Comparison of ENCODE assay signal across 8 mouse cellular contexts in genomic region chr13:99641386-99642165, GRCm38 (mm10).
A peak's percentile ranks its signal among the peaks of the same experiment; 100 is the strongest.
DNase-seq lines count a peak whose midpoint lies in the region; ATAC-seq and TF ChIP-seq lines count a peak whose summit lies in the region.

No protein-coding gene starts in this region.

- TF ChIP-seq EP300 in heart, adult 2 months (IDR thresholded peaks at IDR 0.05; ENCODE audit: insufficient read depth, low read depth, low read length), result no peak

- no peak for TF ChIP-seq CTCF in heart, adult 2 months (IDR thresholded peaks at IDR 0.05)

- intact Hi-C loops in heart, adult 2 months (cut with DNase I), result no loop called here
- intact Hi-C loops in heart, postnatal 25 days (cut with DNase I), result no loop called here

- H3K9ac ChIP-seq in heart, adult 2 months (ENCODE audit: low read depth, low read length), result no peak overlapping the region
- H3K9ac ChIP-seq in heart, embryonic 12.5 days, result no peak overlapping the region
- H3K9ac ChIP-seq in neural tube, embryonic 14.5 days (replicated peaks; ENCODE audit: low read depth, low read length), result no peak overlapping the region

- TF ChIP-seq POLR2A in heart, adult 2 months (IDR thresholded peaks at IDR 0.05; ENCODE audit: insufficient read depth, low read depth, low read length), result no peak

- H3K79me2 ChIP-seq in heart, adult 2 months (replicated peaks; ENCODE audit: control insufficient read depth, insufficient read depth, low read length), result no peaks in the 10 kb centered on the region

- H3K27me3 ChIP-seq in heart, adult 2 months (ENCODE audit: control insufficient read depth, insufficient read depth, low read length), result peaks cover 2% of the 10 kb centered on the region; the same call in 1 of the 2 replicates
- H3K27me3 ChIP-seq in heart, embryonic 12.5 days (replicated peaks), result no peaks in the 10 kb centered on the region
- no peaks in the 10 kb centered on the region for H3K27me3 ChIP-seq in neural tube, embryonic 14.5 days (ENCODE audit: control insufficient read depth, insufficient read depth, low read length)

- DNase-seq in heart, adult 2 months, result peak; percentile 8 to 31
- DNase-seq in heart, postnatal 25 days (ENCODE audit: low spot score), result no peak
- peak; percentile 91 for DNase-seq in cerebellum, adult 9-11 months
- no peak for DNase-seq in urinary bladder, postnatal 25 days (ENCODE audit: low spot score)
- DNase-seq in embryo, embryonic 11 days, result no peak
- no peak for DNase-seq in c-Kit-positive CD71-positive TER-119-positive erythroid progenitor cells, embryonic 14.5 days (ENCODE audit: low spot score)

- no peaks in the 10 kb centered on the region for H3K4me1 ChIP-seq in heart, adult 2 months (ENCODE audit: control insufficient read depth, insufficient read depth, low read length)
- H3K4me1 ChIP-seq in heart, embryonic 12.5 days (replicated peaks), result peaks cover 31% of the 10 kb centered on the region
- H3K4me1 ChIP-seq in neural tube, embryonic 14.5 days (ENCODE audit: control insufficient read depth, insufficient read depth, low read length), result peaks cover 7% of the 10 kb centered on the region; the same call in 1 of the 2 replicates

- no peak overlapping the region for H3K4me3 ChIP-seq in heart, adult 2 months
- H3K4me3 ChIP-seq in heart, embryonic 12.5 days, result no peak overlapping the region
- no peak overlapping the region for H3K4me3 ChIP-seq in neural tube, embryonic 14.5 days (ENCODE audit: low read depth, low read length)

- no peaks in the 10 kb centered on the region for H3K9me3 ChIP-seq in heart, embryonic 12.5 days (replicated peaks)
- H3K9me3 ChIP-seq in neural tube, embryonic 14.5 days (ENCODE audit: control insufficient read depth, low read length), result no peaks in the 10 kb centered on the region

- no peaks in the 10 kb centered on the region for H3K36me3 ChIP-seq in heart, adult 2 months (ENCODE audit: control insufficient read depth, insufficient read depth, low read length)
- H3K36me3 ChIP-seq in heart, embryonic 12.5 days, result no peaks in the 10 kb centered on the region
- H3K36me3 ChIP-seq in neural tube, embryonic 14.5 days (ENCODE audit: control insufficient read depth, insufficient read depth, low read length), result no peaks in the 10 kb centered on the region

- no peak overlapping the region for H3K27ac ChIP-seq in heart, adult 2 months
- H3K27ac ChIP-seq in heart, embryonic 12.5 days (ENCODE audit: poor library complexity, severe bottlenecking), result 0 out of 2 replicates have a peak overlapping the region, but pooled peaks have one; percentile 14
- no peak overlapping the region for H3K27ac ChIP-seq in neural tube, embryonic 14.5 days (ENCODE audit: low read depth, low read length)

- H3K4me2 ChIP-seq in heart, embryonic 12.5 days, result no peak overlapping the region
- H3K4me2 ChIP-seq in neural tube, embryonic 14.5 days (ENCODE audit: low read depth, low read length), result no peak overlapping the region

- 80% methylated on average over 22 of the region's 22 CpGs for WGBS in heart, adult 2 months
- 83% methylated on average over 22 of the region's 22 CpGs for WGBS in heart, embryonic 12.5 days
- WGBS in neural tube, embryonic 14.5 days, result 79% methylated on average over 22 of the region's 22 CpGs

- no peak for ATAC-seq in heart, embryonic 12.5 days (ENCODE audit: insufficient number of reproducible peaks, low FRiP score)
- ATAC-seq in neural tube, embryonic 14.5 days (ENCODE audit: low read depth), result 0 out of 2 replicates have a peak, but pooled peaks have one; percentile 57

Comparison
In these comparisons a context has a peak if more than half of its experiments do, and no peak if none do; other contexts are left out.
1. DNase-seq: peak in heart, adult 2 months (2 of 2) and cerebellum, adult 9-11 months (single experiment); none in heart, postnatal 25 days (single experiment), urinary bladder, postnatal 25 days (single experiment), embryo, embryonic 11 days (single experiment) and c-Kit-positive CD71-positive TER-119-positive erythroid progenitor cells, embryonic 14.5 days (single experiment).